Mouse (Mus musculus): Measurements from ENCODE around the gene Pigyl. TPM values are rescaled to one million over a fixed set of nuclear protein-coding genes. Genes with fewer than 3 reads are reported as not detected.
"Not testable (repeated sequence)": the region's sequence is repeated elsewhere in the genome, so short reads cannot be mapped to it uniquely, and the experiment has no call there.

Gene Pigyl
- total and polyA plus RNA-seq, 2 experiments from 2014 or later: 7.4 to 61.7 TPM

DNA sequence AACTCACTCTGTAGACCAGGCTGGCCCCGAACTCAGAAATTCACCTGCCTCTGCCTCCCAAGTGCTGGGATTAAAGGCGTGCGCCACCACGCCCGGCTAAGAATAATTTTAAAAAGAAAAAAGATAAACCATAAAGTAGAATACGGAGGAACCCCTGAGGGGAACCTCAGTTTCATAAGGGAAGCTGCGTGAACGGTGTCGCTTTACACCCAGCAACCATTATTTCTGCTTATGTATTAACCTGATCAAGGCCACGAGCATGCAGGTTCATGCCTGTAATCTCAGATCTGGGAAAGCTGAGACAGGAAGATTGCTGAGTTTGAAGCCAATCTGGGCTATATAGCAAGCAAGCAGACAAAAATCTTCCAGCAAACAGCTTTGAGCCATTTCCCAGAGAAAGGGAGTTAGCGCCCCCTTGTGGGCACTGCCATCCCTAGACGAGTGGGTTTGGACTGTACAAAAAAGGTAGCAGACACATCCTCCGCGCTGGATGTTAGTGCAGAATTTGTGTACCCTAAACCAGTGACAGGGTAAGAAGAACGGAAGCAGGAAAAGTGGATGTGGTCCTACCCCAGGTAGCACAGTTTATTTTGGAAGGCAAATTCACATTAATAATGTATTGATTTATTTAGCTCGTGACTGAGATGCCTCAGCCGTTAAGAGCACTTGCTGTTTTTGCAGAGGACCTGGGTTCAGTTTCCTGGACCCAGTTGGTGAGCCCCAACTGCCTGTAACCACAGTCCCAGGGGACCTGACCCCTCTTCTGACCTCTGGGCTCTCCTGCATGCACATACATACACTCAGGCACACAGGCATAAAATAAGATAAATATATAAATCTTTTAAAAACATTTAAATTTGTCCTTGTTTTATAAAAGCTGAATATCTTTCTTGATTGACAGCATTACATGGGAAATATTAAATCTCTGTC, 13.3 kb upstream of the Pigyl start:
- no peaks in the 10 kb centered on the region; the same call in 1 of the 2 replicates for H3K9me3 ChIP-seq (replicated peaks; ENCODE audit: control insufficient read depth, low read length)
- 44% methylated on average over 17 of the region's 17 CpGs for WGBS
- peak; percentile 50 for DNase-seq (ENCODE audit: low spot score)
- H3K36me3 ChIP-seq (replicated peaks; ENCODE audit: control insufficient read depth, insufficient read depth, low read length): no peaks in the 10 kb centered on the region
- no peak overlapping the region for H3K4me2 ChIP-seq (ENCODE audit: low read depth, low read length)
- peak; percentile 66 for ATAC-seq (ENCODE audit: insufficient read depth, low read depth)
- H3K4me1 ChIP-seq (ENCODE audit: control insufficient read depth, insufficient read depth): no peaks in the 10 kb centered on the region
- no peak overlapping the region for H3K4me3 ChIP-seq (ENCODE audit: low read depth, low read length)
- no peak overlapping the region for H3K27ac ChIP-seq (ENCODE audit: low read depth)
- H3K27me3 ChIP-seq (ENCODE audit: control insufficient read depth, insufficient read depth, low read length): no peaks in the 10 kb centered on the region
- TF ChIP-seq EP300 (IDR thresholded peaks at IDR 0.05; ENCODE audit: low read depth) (no peak), CTCF (IDR thresholded peaks at IDR 0.05; ENCODE audit: low read depth) (peak; percentile 95)
- no peak overlapping the region for H3K9ac ChIP-seq (replicated peaks; ENCODE audit: low read depth, low read length)

DNA sequence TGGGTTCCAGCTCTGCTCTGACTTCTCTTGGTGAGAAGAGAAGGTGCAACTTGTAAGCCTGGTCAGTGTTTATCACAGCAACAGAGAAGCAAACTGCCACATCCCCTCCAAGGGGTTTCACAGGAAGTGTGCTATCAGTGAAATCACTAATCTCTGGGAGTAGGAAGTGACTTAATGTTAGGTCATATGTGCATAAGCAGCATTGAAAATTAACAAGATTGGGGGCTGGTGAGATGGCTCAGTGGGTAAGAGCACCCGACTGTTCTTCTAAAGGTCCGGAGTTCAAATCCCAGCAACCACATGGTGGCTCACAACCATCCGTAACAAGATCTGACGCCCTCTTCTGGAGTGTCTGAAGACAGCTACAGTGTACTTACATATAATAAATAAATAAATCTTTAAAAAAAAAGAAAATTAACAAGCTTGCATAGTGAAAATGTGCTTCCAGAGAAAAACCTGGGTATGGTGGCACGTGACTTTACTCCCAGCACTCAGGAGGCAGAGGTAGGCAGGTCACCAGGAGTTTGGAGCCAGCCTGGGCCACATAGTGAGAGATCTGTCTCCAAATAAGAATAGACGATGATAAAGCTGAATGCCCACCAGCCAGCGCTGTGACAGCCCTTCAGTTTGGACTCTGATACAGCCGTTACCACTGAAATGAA, 12.2 kb upstream of the Pigyl start:
- H3K36me3 ChIP-seq (replicated peaks; ENCODE audit: control insufficient read depth, insufficient read depth, low read length): no peaks in the 10 kb centered on the region
- no peak overlapping the region for H3K4me3 ChIP-seq (ENCODE audit: low read depth, low read length)
- WGBS: 73% methylated on average over 7 of the region's 8 CpGs
- no peak for ATAC-seq (ENCODE audit: insufficient read depth, low read depth)
- no peak overlapping the region for H3K9ac ChIP-seq (replicated peaks; ENCODE audit: low read depth, low read length)
- no peak overlapping the region for H3K4me2 ChIP-seq (ENCODE audit: low read depth, low read length)
- H3K27me3 ChIP-seq (ENCODE audit: control insufficient read depth, insufficient read depth, low read length): no peaks in the 10 kb centered on the region
- TF ChIP-seq CTCF (IDR thresholded peaks at IDR 0.05; ENCODE audit: low read depth) (no peak), EP300 (IDR thresholded peaks at IDR 0.05; ENCODE audit: low read depth) (no peak)
- H3K27ac ChIP-seq (ENCODE audit: low read depth): no peak overlapping the region
- no peaks in the 10 kb centered on the region for H3K4me1 ChIP-seq (ENCODE audit: control insufficient read depth, insufficient read depth)
- no peaks in the 10 kb centered on the region; the same call in none of the 2 replicates for H3K9me3 ChIP-seq (replicated peaks; ENCODE audit: control insufficient read depth, low read length)
- DNase-seq (ENCODE audit: low spot score): no peak

DNA sequence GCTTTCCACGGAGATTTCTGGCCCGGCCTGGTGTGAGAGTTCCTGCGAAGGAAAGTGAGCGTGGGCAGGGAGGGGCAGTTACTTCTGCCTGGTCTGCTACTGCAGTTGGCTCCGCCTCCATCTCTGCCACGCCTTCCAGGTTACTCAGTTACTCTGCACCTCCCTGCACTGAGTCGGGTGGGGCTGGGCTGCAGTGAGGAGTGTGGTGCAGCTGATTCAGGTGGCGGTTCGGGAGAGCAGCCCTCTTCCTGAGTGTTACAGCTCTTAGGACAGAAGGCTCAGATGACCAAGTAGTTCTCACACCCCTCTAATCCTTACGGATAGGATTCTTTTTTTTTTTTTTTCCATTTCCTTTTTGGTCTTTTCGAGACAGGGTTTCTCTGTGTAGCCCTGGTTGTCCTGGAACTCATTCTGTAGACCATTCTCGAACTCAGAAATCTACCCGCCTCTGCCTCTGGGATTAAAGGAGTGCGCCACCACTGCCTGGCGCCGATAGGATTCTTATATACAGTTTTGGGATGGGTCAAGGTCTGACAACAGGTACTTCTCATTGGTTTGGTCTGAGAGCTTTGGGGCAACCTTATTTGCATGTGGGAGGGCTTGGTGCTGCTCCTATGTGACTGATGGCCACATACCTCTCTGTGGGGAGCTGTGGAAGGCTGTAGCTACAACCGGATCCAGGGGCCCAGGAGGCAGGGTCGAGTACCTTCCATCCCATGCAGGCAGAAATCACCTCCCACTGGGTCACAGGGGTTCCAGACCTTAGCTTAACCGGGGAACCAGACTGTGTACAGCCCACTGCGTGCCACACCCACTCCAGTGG, 7.0 kb upstream of the Pigyl start:
- no peak overlapping the region for H3K9ac ChIP-seq (replicated peaks; ENCODE audit: low read depth, low read length)
- WGBS: 64% methylated on average over 20 of the region's 20 CpGs
- no peaks in the 10 kb centered on the region for H3K4me1 ChIP-seq (ENCODE audit: control insufficient read depth, insufficient read depth)
- H3K4me2 ChIP-seq (ENCODE audit: low read depth, low read length): no peak overlapping the region
- no peaks in the 10 kb centered on the region for H3K36me3 ChIP-seq (replicated peaks; ENCODE audit: control insufficient read depth, insufficient read depth, low read length)
- H3K27me3 ChIP-seq (ENCODE audit: control insufficient read depth, insufficient read depth, low read length): no peaks in the 10 kb centered on the region
- DNase-seq (ENCODE audit: low spot score): no peak
- TF ChIP-seq EP300 (IDR thresholded peaks at IDR 0.05; ENCODE audit: low read depth): no peak
- TF ChIP-seq CTCF (IDR thresholded peaks at IDR 0.05; ENCODE audit: low read depth): no peak
- no peak overlapping the region for H3K4me3 ChIP-seq (ENCODE audit: low read depth, low read length)
- no peak for ATAC-seq (ENCODE audit: insufficient read depth, low read depth)
- no peaks in the 10 kb centered on the region; the same call in none of the 2 replicates for H3K9me3 ChIP-seq (replicated peaks; ENCODE audit: control insufficient read depth, low read length)
- H3K27ac ChIP-seq (ENCODE audit: low read depth): no peak overlapping the region

DNA sequence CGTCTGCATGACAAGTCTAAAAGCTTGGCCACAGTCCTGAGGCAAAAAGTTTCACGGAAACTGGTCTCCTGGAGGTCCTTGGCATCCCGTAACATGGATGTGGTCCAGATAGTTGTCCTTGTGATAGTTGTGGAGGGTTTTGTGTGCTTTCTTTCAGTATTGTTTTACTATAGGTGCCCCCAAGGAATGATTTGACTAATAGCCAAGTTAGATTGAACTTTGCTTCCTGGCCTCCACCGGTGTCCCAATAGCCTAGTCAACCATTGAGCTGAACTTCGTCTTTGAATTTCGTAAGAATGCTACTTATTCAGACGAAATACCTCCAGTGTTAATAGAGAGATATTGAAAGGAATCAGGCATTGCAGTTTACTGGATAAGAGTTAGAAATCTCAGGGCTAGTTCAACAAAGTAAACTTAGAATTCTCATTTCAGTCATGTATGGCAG, 6.4 kb upstream of the Pigyl start:
- H3K36me3 ChIP-seq (replicated peaks; ENCODE audit: control insufficient read depth, insufficient read depth, low read length); H3K9me3 ChIP-seq (replicated peaks; ENCODE audit: control insufficient read depth, low read length); H3K9ac ChIP-seq (replicated peaks; ENCODE audit: low read depth, low read length); H3K4me2 ChIP-seq (ENCODE audit: low read depth, low read length); ATAC-seq (ENCODE audit: insufficient read depth, low read depth); H3K27ac ChIP-seq (ENCODE audit: low read depth); H3K4me3 ChIP-seq (ENCODE audit: low read depth, low read length); DNase-seq (ENCODE audit: low spot score); H3K27me3 ChIP-seq (ENCODE audit: control insufficient read depth, insufficient read depth, low read length); H3K4me1 ChIP-seq (ENCODE audit: control insufficient read depth, insufficient read depth): not testable (repeated sequence)
- WGBS: 72% methylated on average over 7 of the region's 7 CpGs

DNA sequence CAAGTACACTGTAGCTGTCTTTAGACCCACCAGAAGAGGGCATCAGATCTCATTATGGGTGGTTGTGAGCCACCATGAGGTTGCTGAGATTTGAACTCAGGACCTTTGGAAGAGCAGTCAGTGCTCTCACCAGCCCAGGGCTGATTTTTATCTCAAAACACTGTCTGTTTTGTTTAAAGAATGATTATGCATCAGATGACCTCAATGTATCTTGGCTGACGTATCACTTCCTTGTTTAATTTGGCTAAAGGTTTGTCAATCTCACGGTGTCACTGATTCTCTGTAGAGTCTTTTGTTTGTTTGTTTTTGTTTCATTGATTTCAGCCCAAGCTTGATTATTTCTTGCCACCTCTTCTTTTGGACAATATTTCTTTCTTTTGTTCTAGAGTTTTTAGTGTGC, 5.7 kb upstream of the Pigyl start:
- Histone ChIP-seq H3K4me2 (ENCODE audit: low read depth, low read length) (no peak overlapping the region), H3K9ac (replicated peaks; ENCODE audit: low read depth, low read length) (no peak overlapping the region), H3K36me3 (replicated peaks; ENCODE audit: control insufficient read depth, insufficient read depth, low read length) (no peaks in the 10 kb centered on the region), H3K27ac (ENCODE audit: low read depth) (no peak overlapping the region), H3K9me3 (replicated peaks; ENCODE audit: control insufficient read depth, low read length) (no peaks in the 10 kb centered on the region; the same call in none of the 2 replicates), H3K27me3 (ENCODE audit: control insufficient read depth, insufficient read depth, low read length) (no peaks in the 10 kb centered on the region), H3K4me3 (ENCODE audit: low read depth, low read length) (no peak overlapping the region), H3K4me1 (ENCODE audit: control insufficient read depth, insufficient read depth) (no peaks in the 10 kb centered on the region)
- no peak for ATAC-seq (ENCODE audit: insufficient read depth, low read depth)
- whole genome bisulfite sequencing: 76% methylated on average over 2 of the region's 2 CpGs
- DNase-seq (ENCODE audit: low spot score): no peak
- TF ChIP-seq EP300 (IDR thresholded peaks at IDR 0.05; ENCODE audit: low read depth) (no peak), CTCF (IDR thresholded peaks at IDR 0.05; ENCODE audit: low read depth) (no peak)

All from heart, postnatal 0 days (tissue).